Mouse (Mus musculus) liver, embryonic 16.5 days (tissue): ENCODE data around the gene Arglu1. TPM values are rescaled to one million over a fixed set of nuclear protein-coding genes. Genes with fewer than 3 reads are reported as not detected.

Experiments
- ATAC-seq: fragments of 200-750 bp; cut with Nextera tagmentation; 2 replicates; pipeline ENCODE4 v1.8.0; 2017; ENCODE audit warnings: low read depth, mild to moderate bottlenecking, moderate number of reproducible peaks, moderate library complexity
- H3K27ac ChIP-seq: fragments of 300-500 bp; sonication (generic); 2 replicates; pipeline ENCODE4 v1.5.1; 2014; ENCODE audit warnings: mild to moderate bottlenecking, low read length
- H3K27me3 ChIP-seq: fragments of 300-500 bp; sonication (generic); 2 replicates; pipeline ENCODE4 v1.6.1; 2014; ENCODE audit warnings: low read depth, low read length, mixed read lengths; ENCODE audit not compliant: control insufficient read depth, insufficient read depth
- H3K36me3 ChIP-seq: fragments of 300-500 bp; sonication (generic); 2 replicates; pipeline ENCODE4 v1.6.1; 2014; ENCODE audit warnings: mild to moderate bottlenecking; ENCODE audit not compliant: control insufficient read depth, insufficient read depth
- H3K4me1 ChIP-seq: fragments of 300-500 bp; sonication (generic); 2 replicates; pipeline ENCODE4 v1.6.1; 2014; ENCODE audit warnings: low read depth, low read length, mixed read lengths; ENCODE audit not compliant: control insufficient read depth
- H3K4me2 ChIP-seq: fragments of 300-500 bp; sonication (generic); 2 replicates; pipeline ENCODE4 v1.6.1; 2014; ENCODE audit warnings: low read depth, low read length, mixed read lengths
- H3K4me3 ChIP-seq: fragments of 300-500 bp; sonication (generic); 2 replicates; pipeline ENCODE4 v1.5.1; 2014; ENCODE audit warnings: low read depth, mild to moderate bottlenecking, low read length
- H3K9ac ChIP-seq: fragments of 300-500 bp; sonication (generic); 2 replicates; pipeline ENCODE4 v1.6.1; 2014; ENCODE audit warnings: low read depth, low read length
- H3K9me3 ChIP-seq: fragments of 300-500 bp; sonication (generic); replicated peaks from 2 replicates; pipeline ENCODE4 v1.6.1; 2016; ENCODE audit warnings: low read length; ENCODE audit not compliant: control insufficient read depth
- WGBS: fragments of 180-500 bp; shearing (Covaris S2); extraction: QIAGEN DNeasy Blood & Tissue Kit; methylation state at CpG from one replicate; pipeline ENCODE4 v1.1.7; 2014; ENCODE audit not compliant: insufficient replicate concordance; 5-methylcytosine and 5-hydroxymethylcytosine counted together
- polyA plus RNA-seq: library from polyadenylated mRNA; unstranded; fragments of >200 nt; fragmentation: Nextera tagmentation; extraction: Ambion mirVana; gene quantifications from 2 replicates; pipeline ENCODE4 v1.2.1, GENCODE M21; 2015

Arglu1 gene
- polyA plus RNA-seq, 1 experiment from 2014 or later: 24.7 TPM

- under 1% methylated on average over 78 of the region's 88 CpGs for WGBS
- Histone ChIP-seq H3K9me3 (no peaks in the 10 kb centered on the region), H3K27me3 (peaks cover 34% of the 10 kb centered on the region), H3K36me3 (no peaks in the 10 kb centered on the region), H3K4me2 (peak overlapping the region; percentile 92), H3K9ac (peak overlapping the region; percentile 45), H3K4me3 (peak overlapping the region; percentile 70), H3K4me1 (peaks cover 9% of the 10 kb centered on the region), H3K27ac (no peak overlapping the region)
- ATAC-seq: peak; percentile 20
These were observed 29.8 kb downstream of the Arglu1 start for GRCm38 (mm10) chr8:8660307-8661098.

- peak overlapping the region; percentile 70 for H3K4me3 ChIP-seq
- no peak overlapping the region for H3K27ac ChIP-seq
- H3K36me3 ChIP-seq: no peaks in the 10 kb centered on the region
- peak overlapping the region; percentile 92 for H3K4me2 ChIP-seq
- H3K9ac ChIP-seq: peak overlapping the region; percentile 22; the same call in 1 of the 2 replicates
- H3K27me3 ChIP-seq: peaks cover 34% of the 10 kb centered on the region
- peaks cover 9% of the 10 kb centered on the region for H3K4me1 ChIP-seq
- no peak for ATAC-seq
- H3K9me3 ChIP-seq: no peaks in the 10 kb centered on the region
- WGBS: 2% methylated on average over 52 of the region's 53 CpGs
These were observed 30.6 kb downstream of the Arglu1 start for GRCm38 (mm10) chr8:8659503-8660306.

GRCm38 (mm10) chr8:8658426-8659224 is 31.7 kb downstream of the Arglu1 start:
- Histone ChIP-seq H3K9ac (no peak overlapping the region), H3K27ac (no peak overlapping the region), H3K4me3 (peak overlapping the region; percentile 70), H3K27me3 (peaks cover 34% of the 10 kb centered on the region), H3K9me3 (no peaks in the 10 kb centered on the region), H3K36me3 (no peaks in the 10 kb centered on the region), H3K4me2 (0 out of 2 replicates have a peak overlapping the region, but pooled peaks have one; percentile 92), H3K4me1 (peaks cover 9% of the 10 kb centered on the region)
- WGBS: 12% methylated on average over 19 of the region's 19 CpGs
- ATAC-seq: no peak

GRCm38 (mm10) chr8:8657692-8658355 is 32.5 kb downstream of the Arglu1 start:
- 70% methylated on average over 5 of the region's 5 CpGs for WGBS
- peaks cover 34% of the 10 kb centered on the region for H3K27me3 ChIP-seq
- no peaks in the 10 kb centered on the region for H3K9me3 ChIP-seq
- H3K4me3 ChIP-seq: no peak overlapping the region
- H3K9ac ChIP-seq: no peak overlapping the region
- no peak overlapping the region for H3K27ac ChIP-seq
- no peak overlapping the region for H3K4me2 ChIP-seq
- no peak for ATAC-seq
- H3K4me1 ChIP-seq: peaks cover 9% of the 10 kb centered on the region
- no peaks in the 10 kb centered on the region for H3K36me3 ChIP-seq

- Histone ChIP-seq H3K27me3 (peaks cover 34% of the 10 kb centered on the region), H3K9ac (no peak overlapping the region), H3K4me1 (peaks cover 7% of the 10 kb centered on the region; the same call in 1 of the 2 replicates), H3K36me3 (no peaks in the 10 kb centered on the region), H3K9me3 (no peaks in the 10 kb centered on the region), H3K4me3 (no peak overlapping the region), H3K4me2 (no peak overlapping the region), H3K27ac (no peak overlapping the region)
- no peak for ATAC-seq
- 52% methylated on average over 14 of the region's 14 CpGs for WGBS
These were observed 33.5 kb downstream of the Arglu1 start for GRCm38 (mm10) chr8:8656578-8657441.

GRCm38 (mm10) chr8:8655346-8656340 is 34.7 kb downstream of the Arglu1 start:
- Histone ChIP-seq H3K4me3 (no peak overlapping the region), H3K27ac (no peak overlapping the region), H3K9me3 (no peaks in the 10 kb centered on the region), H3K9ac (no peak overlapping the region), H3K4me1 (peaks cover 6% of the 10 kb centered on the region; the same call in 1 of the 2 replicates), H3K27me3 (peaks cover 26% of the 10 kb centered on the region), H3K4me2 (no peak overlapping the region), H3K36me3 (no peaks in the 10 kb centered on the region)
- WGBS: 56% methylated on average over 24 of the region's 24 CpGs
- no peak for ATAC-seq

- Histone ChIP-seq H3K9me3 (no peaks in the 10 kb centered on the region), H3K27ac (no peak overlapping the region)
- 39% methylated on average over 12 of the region's 12 CpGs for WGBS
These were observed 36.3 kb downstream of the Arglu1 start for GRCm38 (mm10) chr8:8653906-8654489.

More at GRCm38 (mm10) chr8:8653906-8654489, 36.3 kb downstream of the Arglu1 start:
- Histone ChIP-seq H3K36me3 (no peaks in the 10 kb centered on the region), H3K27me3 (peaks cover 10% of the 10 kb centered on the region), H3K4me1 (no peaks in the 10 kb centered on the region), H3K9ac (no peak overlapping the region), H3K4me2 (no peak overlapping the region), H3K4me3 (no peak overlapping the region)
- ATAC-seq: no peak
